Mouse (Mus musculus) urinary bladder, postnatal 4 days (tissue): ENCODE measurements around the gene Mrps12.

Experiments used
- DNase-seq, 2 experiments: peaks; one replicate each; pipeline ENCODE4 v3.0.0; 2021 to 2022; ENCODE audit warnings: low spot score in 2 of 2

Mrps12 gene

DNA sequence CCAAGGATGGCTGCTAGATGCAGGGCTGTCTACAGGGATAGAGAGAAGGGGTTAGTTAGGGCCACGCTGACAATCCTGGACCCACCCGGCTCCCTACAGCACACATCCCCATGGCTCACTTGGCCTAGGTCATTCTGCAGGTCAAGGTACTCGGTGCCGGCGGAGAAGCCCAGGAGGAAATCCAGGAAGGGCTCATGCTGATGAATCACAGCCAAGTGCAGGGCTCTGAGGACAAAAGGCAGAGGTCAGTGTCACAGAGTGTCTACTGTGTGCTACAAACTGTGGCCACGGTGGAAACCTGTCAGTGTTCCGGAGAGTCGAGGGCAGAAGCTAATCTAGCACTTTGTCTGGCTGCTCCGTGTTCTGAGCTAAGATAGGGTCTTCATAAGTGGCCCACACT lies 20.3 kb upstream of the Mrps12 start:
- DNase-seq, result no peak

- DNase-seq, result no peak
These were observed 17.0 kb upstream of the Mrps12 start for GRCm38 (mm10) chr7:28758623-28759022.

DNA sequence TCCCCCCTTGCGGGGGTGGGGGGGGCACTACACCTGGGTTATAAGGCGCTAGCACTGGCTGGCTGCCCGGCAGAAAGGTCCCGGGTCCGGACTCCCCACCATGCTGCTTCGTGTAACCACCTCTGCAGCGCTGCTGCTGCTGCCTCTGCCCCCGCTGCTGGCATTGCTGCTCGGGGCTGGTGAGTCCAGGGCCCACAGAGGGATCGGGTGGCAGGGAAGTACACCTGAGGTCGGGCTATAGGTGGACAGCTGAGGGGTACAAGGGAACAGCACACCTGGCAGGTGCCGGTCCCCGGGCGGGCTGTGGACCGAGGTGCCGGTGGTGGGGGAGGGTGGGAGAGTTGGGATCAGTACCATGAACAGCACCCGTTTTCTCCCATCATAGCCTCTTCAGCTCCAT lies 14.5 kb upstream of the Mrps12 start, which contains the start of gene Ccer2:
Gene Ccer2 (plus strand): TSS at position 96 of the 400 bp plus-strand sequence.
- DNase-seq, result no peak

GRCm38 (mm10) chr7:28749935-28750334 lies 8.3 kb upstream of the Mrps12 start:
- DNase-seq, result no peak

DNA sequence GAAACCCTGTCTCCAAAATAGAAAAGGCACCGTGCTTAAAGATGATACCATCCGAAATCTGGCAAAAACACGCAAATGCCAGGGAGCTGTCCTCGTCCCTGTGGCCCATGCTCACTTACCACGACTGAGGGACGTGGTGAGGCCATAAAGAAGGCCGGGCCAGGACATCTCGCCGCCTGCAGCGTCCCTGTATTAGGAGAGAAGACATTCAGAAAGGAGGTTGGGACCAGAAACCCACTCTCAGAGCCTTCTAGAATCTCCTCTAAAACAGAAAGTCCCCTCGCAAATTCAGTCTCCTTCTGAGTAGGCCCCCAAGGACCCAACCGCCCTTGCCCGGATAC lies 282 bp downstream of the Mrps12 start:
- no peak for DNase-seq

- DNase-seq, result no peak
These were observed 671 bp downstream of the Mrps12 start for GRCm38 (mm10) chr7:28740949-28741348.

- no peak for DNase-seq
These were observed 1.8 kb downstream of the Mrps12 start for GRCm38 (mm10) chr7:28739829-28740228.

DNA sequence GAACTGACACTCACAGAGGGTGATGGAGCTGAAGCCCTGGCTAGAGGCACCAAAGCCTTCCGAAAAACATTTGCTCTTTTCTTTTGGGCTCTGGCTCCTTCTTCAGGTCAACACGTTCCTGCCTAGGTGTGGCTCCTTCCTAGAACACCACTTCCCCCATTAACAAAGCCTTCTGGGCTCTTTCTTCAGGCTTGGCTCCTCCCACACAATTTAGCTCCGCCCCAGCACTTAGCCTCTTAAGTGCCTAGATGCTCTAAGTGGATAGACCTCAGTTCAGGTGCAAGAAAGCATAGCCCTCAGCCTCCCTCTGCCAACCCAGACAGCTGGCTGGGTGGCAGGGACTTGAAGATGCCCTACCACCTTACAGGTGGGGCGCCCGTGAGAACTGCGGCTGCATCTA lies 5.9 kb downstream of the Mrps12 start:
- no peak for DNase-seq

DNA sequence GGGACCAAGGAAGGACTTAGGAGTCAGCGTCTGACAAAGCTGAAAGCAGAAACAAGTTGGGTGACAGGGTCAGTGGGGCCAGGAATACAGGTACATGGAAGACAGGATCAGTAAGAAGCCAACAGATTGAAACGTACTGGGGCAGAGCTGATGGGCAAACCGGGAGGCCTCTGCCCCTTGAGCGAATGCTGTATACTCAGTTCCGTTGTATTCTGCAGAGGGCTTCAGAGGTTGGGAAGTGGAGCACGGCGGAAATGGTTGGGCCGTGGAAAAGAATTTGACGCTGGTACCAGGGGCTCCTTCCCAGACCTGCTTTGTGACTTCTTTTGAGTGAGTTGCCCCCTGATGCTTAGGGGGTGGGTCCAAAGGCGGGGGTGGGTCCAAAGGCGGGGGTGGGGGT lies 8.4 kb downstream of the Mrps12 start:
- DNase-seq, result no peak

- DNase-seq, result peak; percentile 54 to 73
These were observed 9.1 kb downstream of the Mrps12 start for GRCm38 (mm10) chr7:28732341-28733142.

DNA sequence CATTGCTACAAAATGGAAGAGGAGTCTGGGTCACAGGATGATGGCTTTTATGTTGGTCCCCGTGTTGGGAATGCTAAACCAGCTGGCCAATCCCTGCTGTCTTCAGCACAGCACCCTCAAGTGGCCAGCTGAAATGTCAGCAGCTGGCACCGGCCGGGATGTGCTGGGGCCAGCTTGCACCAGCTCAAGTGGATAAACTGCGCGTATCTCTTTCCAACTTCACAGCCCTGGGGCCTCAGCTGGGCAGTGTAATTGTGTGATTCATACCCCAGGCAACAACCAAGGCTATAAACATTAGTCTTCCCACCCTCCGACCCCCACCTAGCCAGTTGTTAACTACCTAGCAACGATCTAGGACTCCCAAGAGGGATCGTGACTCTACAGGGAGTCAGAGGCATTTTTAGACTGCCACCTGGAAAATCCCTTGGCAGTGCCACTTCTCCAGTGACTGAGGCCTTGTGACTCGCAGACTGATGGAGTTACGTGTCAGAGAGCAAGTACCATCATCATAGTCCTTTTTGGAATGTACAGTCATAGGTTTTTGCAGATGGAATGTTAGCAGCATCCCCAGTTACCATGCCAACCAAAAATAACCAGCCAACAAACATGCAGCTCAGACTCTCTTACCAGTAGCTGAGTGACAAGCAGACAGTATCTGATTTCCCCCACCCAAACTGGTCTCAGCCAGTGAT lies 13.8 kb downstream of the Mrps12 start:
- DNase-seq, result no peak

DNA sequence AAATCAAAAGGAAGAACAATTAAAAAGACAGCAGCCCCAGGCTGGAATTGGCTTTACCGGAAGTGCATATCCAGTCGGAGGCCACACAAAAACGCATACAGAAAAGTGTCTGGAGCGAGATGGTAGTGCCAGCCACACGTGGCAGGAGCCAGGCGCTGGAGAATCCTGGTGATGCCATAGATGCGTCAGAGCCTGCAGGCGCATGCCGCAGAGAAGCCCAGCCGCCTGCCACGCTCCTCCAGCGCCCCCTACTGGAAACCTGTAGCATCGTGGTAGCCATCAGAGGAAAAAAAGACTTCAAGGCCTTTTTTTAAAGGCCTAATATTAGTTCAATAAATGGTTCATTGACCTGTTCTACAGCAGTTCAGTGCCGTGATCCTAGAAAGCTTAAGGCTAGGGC lies 15.0 kb downstream of the Mrps12 start:
- peak; percentile 58 to 81 for DNase-seq

GRCm38 (mm10) chr7:28724613-28725012 lies 17.0 kb downstream of the Mrps12 start:
- no peak for DNase-seq

DNA sequence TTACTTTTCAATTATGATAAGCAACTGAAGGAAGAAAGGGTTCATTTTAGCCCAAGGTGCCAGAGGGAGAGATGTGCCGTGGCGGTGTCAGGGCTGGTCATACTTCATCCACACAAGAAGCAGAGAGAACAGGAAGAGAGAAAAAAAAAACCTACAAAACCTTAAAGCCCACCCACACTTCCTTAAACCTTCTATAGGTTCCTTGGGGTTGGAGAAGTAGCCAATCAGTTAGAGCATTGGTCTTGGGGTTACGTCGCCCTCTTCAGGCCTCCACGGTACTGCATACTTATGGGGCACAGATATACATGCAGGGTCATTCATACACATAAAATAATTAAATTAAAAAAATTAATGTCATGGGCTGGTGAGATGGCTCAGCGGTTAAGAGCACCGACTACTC lies 19.5 kb downstream of the Mrps12 start:
- DNase-seq, result no peak

GRCm38 (mm10) chr7:28720753-28721537 lies 20.7 kb downstream of the Mrps12 start:
- no peak for DNase-seq

GRCm38 (mm10) chr7:28719650-28720049 lies 22.0 kb downstream of the Mrps12 start:
- DNase-seq, result no peak

- no peak for DNase-seq
These were observed 22.5 kb downstream of the Mrps12 start for GRCm38 (mm10) chr7:28719159-28719558.

- no peak for DNase-seq
These were observed 23.9 kb downstream of the Mrps12 start for GRCm38 (mm10) chr7:28717726-28718125.

DNA sequence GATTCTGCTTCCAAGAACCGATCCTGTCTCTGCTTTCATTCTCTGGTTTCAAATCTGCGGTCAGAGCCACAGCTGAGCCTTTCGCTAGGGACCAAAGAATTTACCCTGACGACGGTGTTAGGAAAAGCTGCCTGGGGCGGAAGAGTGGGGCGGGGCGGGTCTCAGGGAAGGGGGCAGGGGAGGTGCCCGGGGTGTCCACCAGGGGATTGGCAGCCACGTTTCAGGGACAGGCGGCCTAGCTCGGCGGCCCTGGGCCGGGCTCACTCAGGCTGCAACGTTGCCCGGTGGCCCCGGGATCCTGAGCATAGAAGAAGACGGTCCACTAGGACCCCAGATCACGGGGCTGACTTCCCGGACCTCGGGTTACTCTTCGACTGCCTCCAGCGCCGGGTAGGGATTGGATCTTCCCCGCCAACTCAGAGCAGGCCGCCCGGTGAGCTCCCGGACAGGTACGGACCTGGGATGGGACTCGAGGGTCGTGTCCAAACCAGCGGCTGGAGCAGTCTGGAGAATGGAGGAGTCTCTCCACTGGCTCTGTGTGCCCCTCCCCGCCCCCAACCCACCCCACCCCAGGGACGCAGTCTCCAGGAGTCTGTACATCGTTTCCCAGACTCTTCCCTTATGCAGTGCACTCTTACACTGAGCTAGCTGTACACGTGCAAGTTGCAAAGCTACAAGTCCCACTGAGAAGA lies 24.9 kb downstream of the Mrps12 start, which contains the start of gene Fbxo17:
Gene Fbxo17 (plus strand): TSS at position 215 of the 692 bp plus-strand sequence.
- DNase-seq, result peak; percentile 61 to 64

GRCm38 (mm10) chr7:28715598-28715997 lies 26.0 kb downstream of the Mrps12 start:
- no peak for DNase-seq

- no peak for DNase-seq
These were observed 27.0 kb downstream of the Mrps12 start for GRCm38 (mm10) chr7:28714667-28715066.

- DNase-seq, result no peak
These were observed 30.7 kb downstream of the Mrps12 start for GRCm38 (mm10) chr7:28710962-28711361.
